Mouse (Mus musculus): Measurements from ENCODE around the gene Rtn2.

The Rtn2 gene

DNA sequence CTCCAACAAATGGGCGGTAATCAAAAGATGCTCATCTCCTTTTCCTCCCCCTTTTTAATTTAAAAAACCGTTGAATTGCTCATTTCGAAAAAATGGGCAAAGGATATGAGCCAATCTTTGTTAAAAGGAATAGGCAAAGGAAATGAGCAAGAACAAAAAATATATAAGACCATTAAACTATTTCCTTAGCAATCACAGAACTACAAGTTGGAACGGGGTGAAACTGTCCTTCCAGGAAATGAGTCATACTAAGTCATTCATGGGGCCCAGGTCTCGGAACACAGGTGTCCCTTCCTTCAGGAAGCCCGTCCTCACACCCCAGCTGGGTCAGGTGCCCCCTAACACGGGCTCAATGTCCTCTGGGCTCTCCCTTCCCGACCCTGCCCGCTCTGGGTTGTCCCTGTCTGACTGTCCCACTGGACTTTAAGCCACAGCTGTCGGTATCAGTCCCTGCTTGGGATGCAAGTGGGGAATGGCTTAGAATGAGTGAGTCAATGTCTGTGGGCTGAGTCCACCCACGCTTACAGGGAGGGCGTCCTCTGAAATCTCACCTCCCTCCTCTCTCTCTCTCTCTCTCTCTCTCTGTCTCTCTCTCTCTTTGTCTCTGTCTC is 61.9 kb downstream of the Rtn2 start, which contains the start of gene Ercc1:
Gene Ercc1 (plus strand): TSS at position 542 of the 611 bp plus-strand sequence.
- no peak for DNase-seq (ENCODE audit: low spot score)

DNA sequence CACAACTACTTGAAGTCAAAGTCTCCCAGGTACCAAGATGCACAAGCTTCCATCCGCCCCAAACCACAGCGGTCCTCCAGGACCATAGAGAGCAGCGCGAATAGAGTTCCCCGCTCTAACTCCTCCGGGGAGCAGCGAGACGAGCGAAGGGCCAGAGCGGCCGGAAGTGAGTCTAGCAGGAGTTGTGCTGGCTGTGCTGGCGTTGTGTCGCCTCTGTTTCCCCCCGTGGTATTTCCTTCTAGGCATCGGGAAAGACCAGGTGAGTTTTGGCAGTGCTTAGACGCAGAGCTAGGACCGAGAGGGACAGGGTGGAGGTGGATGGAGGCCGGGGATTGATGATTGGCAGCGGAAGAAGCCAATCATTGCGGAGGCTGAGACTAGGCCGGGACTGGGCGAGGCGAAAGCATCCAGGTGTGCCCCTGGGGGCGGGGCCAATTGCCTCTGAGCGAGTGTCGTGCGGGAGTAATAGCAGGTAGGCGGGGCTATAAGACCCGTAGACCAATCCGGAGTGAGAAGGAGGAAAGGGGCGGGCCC is 62.6 kb downstream of the Rtn2 start:
- DNase-seq (ENCODE audit: low spot score), result peak; percentile 97
